Mouse (Mus musculus) spleen, embryonic (tissue): ENCODE results near the gene Gm4756.
"Not testable (repeated sequence)": the region's sequence is repeated elsewhere in the genome, so short reads cannot be mapped to it uniquely, and the experiment has no call there.

ENCODE experiments used
- CTCF ChIA-PET: fragments of 350-600 bp; sonication (Branson Sonifier 250); formaldehyde crosslinking; loops from one replicate; lab custom pipeline; 2022; lab: Charles Lee

Gene Gm4756

GRCm38 (mm10) chr12:72649611-72650330 is at the start of gene Gm4756:
Gene Gm4756 (minus strand): TSS chr12:72649661.
- CTCF ChIA-PET, result no interaction called here

GRCm38 (mm10) chr12:72694901-72695463 is 45.5 kb upstream of the Gm4756 start:
- CTCF ChIA-PET, result no interaction called here

GRCm38 (mm10) chr12:72694438-72694837 is 45.0 kb upstream of the Gm4756 start:
- CTCF ChIA-PET, result no interaction called here

GRCm38 (mm10) chr12:72693895-72694294 is 44.4 kb upstream of the Gm4756 start:
- CTCF ChIA-PET, result no interaction called here

GRCm38 (mm10) chr12:72688281-72688680 is 38.8 kb upstream of the Gm4756 start:
- CTCF ChIA-PET, result not testable (repeated sequence)

GRCm38 (mm10) chr12:72687741-72688140 is 38.3 kb upstream of the Gm4756 start:
- CTCF ChIA-PET, result not testable (repeated sequence)

- CTCF ChIA-PET, result not testable (repeated sequence)
These were observed 37.1 kb upstream of the Gm4756 start for GRCm38 (mm10) chr12:72686566-72686965.

GRCm38 (mm10) chr12:72683612-72684011 is 34.2 kb upstream of the Gm4756 start:
- CTCF ChIA-PET, result interaction anchor here (1.3 kb wide), 1 partner anchor 163 kb away, joined by 4 read pairs; no protein-coding TSS in a partner anchor

GRCm38 (mm10) chr12:72682511-72683282 is 33.2 kb upstream of the Gm4756 start:
- CTCF ChIA-PET, result no interaction called here

- CTCF ChIA-PET, result no interaction called here
These were observed 32.5 kb upstream of the Gm4756 start for GRCm38 (mm10) chr12:72681919-72682318.

- CTCF ChIA-PET, result no interaction called here
These were observed 30.2 kb upstream of the Gm4756 start for GRCm38 (mm10) chr12:72679635-72680034.

- CTCF ChIA-PET, result no interaction called here
These were observed 25.4 kb upstream of the Gm4756 start for GRCm38 (mm10) chr12:72674820-72675219.

GRCm38 (mm10) chr12:72674079-72674797 is 24.8 kb upstream of the Gm4756 start:
- CTCF ChIA-PET, result no interaction called here

- CTCF ChIA-PET, result no interaction called here
These were observed 22.2 kb upstream of the Gm4756 start for GRCm38 (mm10) chr12:72671516-72672135.

GRCm38 (mm10) chr12:72670921-72671320 is 21.5 kb upstream of the Gm4756 start:
- CTCF ChIA-PET, result no interaction called here

- CTCF ChIA-PET, result no interaction called here
These were observed 18.5 kb upstream of the Gm4756 start for GRCm38 (mm10) chr12:72667868-72668469.

- CTCF ChIA-PET, result no interaction called here
These were observed 16.6 kb upstream of the Gm4756 start for GRCm38 (mm10) chr12:72666015-72666414.

- CTCF ChIA-PET, result no interaction called here
These were observed 15.4 kb upstream of the Gm4756 start, which contains the start of gene Dhrs7 for GRCm38 (mm10) chr12:72664735-72665337. Gene Dhrs7 (minus strand): TSS chr12:72664909.

- CTCF ChIA-PET, result no interaction called here
These were observed 14.7 kb upstream of the Gm4756 start for GRCm38 (mm10) chr12:72664020-72664734.

- CTCF ChIA-PET, result no interaction called here
These were observed 6.3 kb upstream of the Gm4756 start for GRCm38 (mm10) chr12:72655775-72656174.
